Mouse (Mus musculus) hematopoietic multipotent progenitor cell, adult 10-12 weeks (in vitro differentiated cells): ENCODE results near the gene Fh1. TPM values are rescaled to one million over a fixed set of nuclear protein-coding genes. Genes with fewer than 3 reads are reported as not detected.

Experiments
- polyA plus RNA-seq: library from polyadenylated mRNA; stranded (reverse); fragments of >175 nt; gene quantifications from 2 replicates; pipeline ENCODE4 v1.2.3, GENCODE M21; 2012; ENCODE audit warnings: low replicate concordance

Gene Fh1
- 11.5 and 14.4 TPM in 2 replicates for polyA plus RNA-seq

DNA sequence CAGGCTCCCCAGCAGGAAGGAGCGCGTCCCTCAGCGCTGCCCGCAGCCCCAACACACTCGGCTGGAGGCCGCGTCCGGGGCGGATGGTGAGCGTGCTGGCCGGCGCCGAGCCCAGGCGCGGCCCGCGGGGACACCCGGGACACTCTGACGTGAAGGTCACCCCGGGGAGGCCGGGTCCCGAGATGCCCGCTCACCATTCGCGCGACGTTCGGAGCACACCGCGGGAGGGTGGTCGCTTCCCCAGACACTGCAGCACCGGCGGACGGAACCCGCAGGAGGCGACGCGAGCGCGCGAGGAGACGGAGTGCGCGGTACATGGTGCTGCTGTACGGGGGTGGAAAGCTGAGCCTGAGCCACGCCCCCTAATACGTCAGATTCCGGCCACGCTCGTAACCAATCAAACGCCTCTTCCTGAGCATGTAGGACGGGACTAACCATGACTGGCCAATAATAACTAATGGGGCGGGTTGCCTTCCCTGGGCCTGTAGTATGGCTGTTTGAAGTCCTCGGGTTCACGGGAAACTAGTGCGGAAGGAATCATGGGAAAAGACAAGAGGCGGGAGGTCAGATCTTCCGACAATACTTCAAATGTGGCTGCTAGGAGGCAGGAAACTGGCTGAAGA lies at the start of gene Fh1:
Fh1 (minus strand) TSS at position 379 of the 623 bp plus-strand sequence.

DNA sequence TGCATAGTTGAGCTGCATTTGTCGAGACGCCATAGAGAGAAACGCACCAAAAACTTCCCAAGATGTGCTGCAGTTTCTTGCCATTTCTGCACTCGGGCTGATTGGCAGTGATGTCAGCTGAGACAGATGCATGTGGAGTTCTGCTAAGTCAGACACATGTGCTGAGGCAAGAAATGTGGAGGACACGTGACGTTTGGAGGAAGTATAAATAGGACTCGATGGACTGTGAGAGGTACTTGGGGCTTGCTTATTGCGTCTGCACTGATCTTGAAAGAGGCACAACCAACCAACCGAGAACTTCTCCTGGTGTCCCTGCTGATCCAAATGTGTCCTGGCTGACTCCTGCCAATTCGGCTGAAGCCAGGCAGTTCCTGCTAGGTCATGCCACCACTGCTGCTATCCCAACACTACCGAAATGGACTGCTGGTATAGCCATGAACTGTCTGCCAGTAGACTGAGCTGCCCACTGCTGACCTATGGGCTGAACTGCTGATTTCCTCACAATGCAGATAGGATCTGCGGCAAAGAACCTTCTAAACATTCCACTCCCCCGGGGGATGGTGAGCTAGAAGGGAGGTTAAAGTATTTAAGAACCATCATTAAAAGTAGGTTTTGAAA lies 5.5 kb downstream of the Fh1 start, which contains the start of gene Kmo:
Kmo (plus strand) TSS at position 568 of the 618 bp plus-strand sequence.

Other genes starting within 250 kb of the Fh1 start
- gene Rgs7, start 133.1 kb downstream of the Fh1 start, polyA plus RNA-seq, result not detected in 2 replicates
- gene Kmo, start 5.3 kb downstream of the Fh1 start, polyA plus RNA-seq, result 5.1 and 5.7 TPM in 2 replicates
- 1.0 and 3.4 TPM in 2 replicates for gene Opn3, start 67.1 kb upstream of the Fh1 start, polyA plus RNA-seq
- 14.5 and 36.3 TPM in 2 replicates for gene Chml, start 67.3 kb upstream of the Fh1 start, polyA plus RNA-seq
- not detected in 2 replicates for gene Wdr64, start 73.0 kb upstream of the Fh1 start, polyA plus RNA-seq